Mouse (Mus musculus) monocyte, adult 5-6 weeks (primary cell): ENCODE results near the gene Nol10. TPM values are rescaled to one million over a fixed set of nuclear protein-coding genes. Genes with fewer than 3 reads are reported as not detected.
A peak's percentile ranks its signal among the peaks of the same experiment; 100 is the strongest.

Source experiments
- ATAC-seq: fragments of 153-309, 156-312 bp; replicated peaks from 2 replicates; pipeline ENCODE4 v1.8.0; 2017; ENCODE audit warnings: mild to moderate bottlenecking; ENCODE audit not compliant: low TSS enrichment, insufficient number of reproducible peaks, severe bottlenecking, poor library complexity, low FRiP score
- total RNA-seq: library from RNA; stranded (forward); fragments of 200-1000, 200-491, 200-594 nt; gene quantifications from 3 replicates; pipeline ENCODE4 v1.2.3, GENCODE M21; 2017

The Nol10 gene
- total RNA-seq = 8.7 to 10.5 TPM (median 9.5 TPM) in 3 replicates

GRCm38 (mm10) chr12:17348048-17349036, at the start of gene Nol10:
Nol10 (plus strand) TSS chr12:17348458.
- ATAC-seq = peak; percentile 97

- no peak for ATAC-seq
Observed at GRCm38 (mm10) chr12:17299902-17300301, 48.4 kb upstream of the Nol10 start.

DNA sequence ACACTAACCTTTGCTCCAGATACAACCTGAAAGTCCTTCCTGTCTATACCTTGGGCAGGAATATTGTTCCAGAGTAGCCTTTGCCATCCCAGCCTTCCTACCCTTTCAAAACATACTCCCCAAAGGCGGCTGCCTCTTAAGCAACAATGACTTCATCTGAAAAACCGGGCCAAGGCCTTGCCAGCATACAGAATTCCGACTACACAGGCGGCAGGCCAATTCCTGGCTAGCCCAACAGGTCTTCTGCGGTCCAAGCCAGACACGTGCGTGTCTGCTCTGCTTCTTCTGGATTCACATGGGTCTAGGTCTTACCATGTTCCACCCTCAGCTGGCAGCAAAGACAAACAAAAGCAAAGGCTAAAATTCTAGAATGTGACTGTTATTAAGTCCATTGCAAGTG, 42.8 kb upstream of the Nol10 start:
- ATAC-seq = no peak

DNA sequence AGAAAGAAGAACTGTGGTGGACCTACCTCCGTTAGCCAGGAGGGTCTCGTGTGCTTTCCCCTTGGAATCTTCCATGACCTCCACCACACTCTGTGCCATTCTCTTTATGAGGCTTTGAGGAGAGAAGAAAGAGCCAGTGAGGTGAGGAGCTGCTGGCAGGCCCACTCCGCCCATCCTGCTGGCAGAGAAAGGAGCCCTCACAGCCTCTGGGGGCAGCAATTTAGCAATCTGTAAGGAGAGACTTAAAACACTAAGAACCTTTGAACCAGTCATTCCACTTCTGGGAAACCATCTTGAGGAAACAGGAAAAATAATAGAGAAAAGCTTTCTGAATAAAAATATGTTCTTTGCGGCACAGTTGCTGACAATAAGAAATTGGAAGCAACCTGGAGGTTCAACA, 40.0 kb upstream of the Nol10 start:
- no peak for ATAC-seq

DNA sequence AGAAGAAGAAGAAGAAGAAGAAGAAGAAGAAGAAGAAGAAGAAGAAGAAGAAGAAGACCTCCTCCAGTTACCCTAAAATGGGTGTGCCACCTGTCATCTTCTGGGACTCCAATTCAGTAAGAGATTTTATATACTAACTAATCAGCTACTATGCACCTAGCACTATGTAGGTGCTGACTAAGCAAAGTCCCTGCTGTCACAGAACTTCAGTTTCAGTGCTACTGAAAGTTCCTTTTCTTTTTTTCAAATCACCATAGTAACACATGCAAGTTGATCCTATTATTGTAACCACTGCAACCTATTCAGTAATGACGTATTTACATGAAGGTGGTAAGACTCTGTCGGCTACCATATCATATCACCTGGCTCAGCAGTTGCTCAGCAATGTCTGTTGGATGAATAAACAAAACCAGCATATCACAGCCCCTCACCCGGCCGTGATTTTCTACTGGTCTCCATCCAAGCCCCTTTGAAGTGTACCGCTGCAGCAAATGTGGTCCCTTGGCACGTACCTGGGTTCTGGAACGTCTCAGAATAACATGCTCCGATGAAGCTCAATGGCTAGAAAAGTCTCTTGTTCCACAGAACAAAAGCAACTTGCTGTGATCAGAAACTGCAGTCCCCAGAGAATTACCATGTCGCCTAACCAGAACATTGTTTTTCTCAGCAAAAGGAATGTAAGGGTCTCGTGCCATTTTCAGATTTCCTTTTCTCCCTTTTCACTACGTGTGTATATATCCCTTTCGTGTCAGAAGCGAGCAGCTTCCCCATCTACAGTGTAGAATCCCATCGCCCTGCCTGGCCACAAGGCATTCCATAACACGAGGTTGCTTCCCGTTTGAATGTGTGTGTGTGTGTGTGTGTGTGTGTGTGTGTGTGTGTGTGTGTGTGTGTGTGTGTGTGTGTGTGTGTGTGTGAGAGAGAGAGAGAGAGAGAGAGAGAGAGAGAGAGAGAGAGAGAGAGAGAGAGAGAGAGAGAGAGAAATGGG, 37.1 kb upstream of the Nol10 start:
- ATAC-seq = no peak

GRCm38 (mm10) chr12:17316096-17316495, 32.2 kb upstream of the Nol10 start:
- ATAC-seq = no peak

GRCm38 (mm10) chr12:17317970-17318369, 30.3 kb upstream of the Nol10 start:
- no peak for ATAC-seq

- ATAC-seq = no peak
Observed at GRCm38 (mm10) chr12:17318453-17318852, 29.8 kb upstream of the Nol10 start.

DNA sequence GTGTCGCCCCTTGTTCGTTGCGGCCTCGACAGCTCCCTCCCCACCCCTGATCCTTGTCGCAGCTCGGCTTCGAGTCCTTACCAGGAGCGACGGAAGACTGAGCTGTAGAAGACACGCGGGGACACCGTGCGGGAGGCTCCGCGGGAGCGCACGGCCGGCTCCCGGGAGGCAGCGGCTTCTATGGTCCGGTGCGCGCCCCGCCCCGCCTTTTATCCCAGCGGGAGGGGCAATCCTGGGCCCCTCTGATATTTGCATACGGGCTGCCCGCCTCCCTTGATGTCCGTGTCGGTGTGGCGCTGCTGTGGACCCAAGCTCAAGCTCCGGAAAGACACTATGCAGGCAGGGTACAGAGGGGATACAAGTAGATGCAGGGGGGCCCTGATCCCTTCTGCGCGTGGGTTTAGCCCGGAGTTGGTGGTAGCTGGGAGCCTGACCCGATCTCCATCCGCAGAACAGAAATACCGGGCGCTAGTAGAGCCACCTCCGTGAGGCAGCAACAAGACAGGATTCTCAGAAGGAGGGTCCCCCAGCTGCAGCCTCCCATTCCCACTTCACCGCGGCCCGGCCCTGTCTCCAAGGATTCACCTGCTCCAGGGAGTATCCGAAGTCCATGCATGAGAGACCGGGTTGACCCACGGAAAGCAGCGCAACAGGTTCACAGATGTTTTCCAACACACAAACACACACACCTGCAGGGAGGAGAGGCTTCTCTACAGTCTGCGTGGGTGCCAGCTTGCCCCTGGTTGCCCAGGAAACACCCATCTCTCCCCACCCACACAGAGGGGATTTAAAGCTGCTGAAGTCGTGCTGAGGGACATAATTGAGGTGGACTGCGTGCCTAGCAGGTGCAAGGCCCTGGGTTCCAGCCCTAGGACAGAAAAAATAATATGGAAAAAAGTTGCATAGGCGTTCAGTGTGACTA, 23.4 kb upstream of the Nol10 start:
- no peak for ATAC-seq

GRCm38 (mm10) chr12:17329259-17329658, 19.0 kb upstream of the Nol10 start, which contains the start of gene Atp6v1c2:
Atp6v1c2 (minus strand) TSS chr12:17329359.
- no peak for ATAC-seq

DNA sequence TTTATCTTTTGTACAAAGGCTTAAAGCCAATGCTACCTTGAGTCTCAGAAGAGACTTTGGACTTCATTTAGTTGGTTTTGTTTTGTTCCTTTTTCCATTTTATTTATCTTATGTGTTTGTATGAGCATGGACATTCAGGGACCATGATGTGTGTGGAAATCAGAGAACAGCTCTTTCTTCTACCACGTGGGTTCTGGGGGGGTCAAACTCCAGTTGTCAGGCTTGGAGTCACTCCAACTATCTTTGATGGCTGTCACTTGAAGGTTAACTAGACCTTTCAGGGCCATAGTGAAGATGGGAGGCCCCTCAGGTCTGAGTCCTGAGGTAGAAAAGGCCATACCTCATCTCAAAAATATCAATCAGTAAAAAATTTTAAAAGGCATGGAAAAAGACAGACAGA, 14.8 kb upstream of the Nol10 start:
- no peak for ATAC-seq

- ATAC-seq = no peak
Observed at GRCm38 (mm10) chr12:17338338-17338737, 9.9 kb upstream of the Nol10 start.

DNA sequence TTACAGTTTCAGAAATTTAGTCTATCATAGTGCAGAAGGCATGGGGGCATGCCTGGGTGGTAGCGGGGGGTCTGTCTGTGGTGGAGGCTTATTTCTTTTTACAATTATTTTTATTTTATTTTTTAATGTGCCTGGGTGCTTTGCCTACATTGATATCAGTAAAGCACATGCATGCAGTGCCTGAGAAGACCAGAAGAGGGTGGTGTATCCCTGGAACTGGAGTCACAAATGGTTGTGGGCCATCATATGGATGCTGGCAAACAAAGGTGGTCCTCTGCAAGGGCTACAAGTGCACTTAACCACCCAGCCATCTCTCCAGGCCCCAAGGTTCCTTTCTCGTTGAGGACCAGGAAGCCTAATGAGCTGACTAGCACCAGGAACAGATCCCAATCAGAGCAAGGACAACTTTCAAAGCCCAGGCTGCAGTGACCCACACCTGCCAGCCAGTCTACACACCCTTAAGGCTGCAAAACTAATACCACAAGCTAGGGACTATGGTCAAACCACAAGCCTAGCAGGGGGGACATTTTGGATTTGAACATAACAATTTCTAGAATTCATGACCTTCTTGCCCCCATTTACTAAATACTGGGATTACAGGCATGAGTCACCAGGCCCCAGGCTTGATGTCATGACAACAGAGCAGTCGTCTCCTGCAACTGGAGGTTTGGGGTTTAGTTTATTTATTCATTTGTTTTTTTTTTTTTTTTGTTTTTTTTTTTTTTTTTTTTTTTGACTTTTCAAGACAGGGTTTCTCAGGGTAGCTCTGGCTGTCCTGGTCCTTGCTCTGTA, 8.9 kb upstream of the Nol10 start:
- ATAC-seq = no peak

DNA sequence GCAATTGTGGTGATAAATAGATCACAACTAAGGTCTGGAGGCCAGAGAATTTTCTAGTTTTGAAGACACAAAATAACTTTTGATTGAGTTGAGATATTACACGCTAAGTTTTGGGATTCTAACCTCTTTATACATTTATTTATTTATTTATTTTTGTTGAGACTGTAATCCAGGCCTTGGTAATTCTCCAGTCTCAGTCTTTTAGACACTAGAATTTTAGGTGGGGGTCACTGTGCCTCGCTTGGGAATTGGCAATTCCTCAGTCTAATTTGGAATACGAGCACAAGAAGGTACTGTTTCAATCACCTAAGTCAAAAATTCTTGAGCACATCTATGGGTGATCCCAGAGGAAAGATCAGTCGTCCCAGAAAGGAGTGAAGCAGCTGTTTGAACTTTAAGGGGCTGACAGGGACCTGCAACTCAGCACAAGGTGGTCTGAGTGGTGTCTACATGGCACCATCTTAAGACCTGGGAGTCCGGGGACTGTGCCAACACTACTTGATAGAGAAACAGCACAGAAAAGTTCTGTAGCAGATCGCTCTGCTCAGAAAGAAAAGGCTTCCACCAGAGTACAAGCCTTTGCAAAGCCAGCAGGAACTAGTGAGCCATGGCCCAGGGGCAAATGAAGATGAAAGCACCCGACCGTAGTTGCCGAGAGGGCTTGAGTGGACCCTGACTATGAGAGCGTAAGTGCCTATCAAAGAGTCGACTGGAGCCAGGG, 771 bp upstream of the Nol10 start:
- no peak for ATAC-seq

- no peak for ATAC-seq
Observed at GRCm38 (mm10) chr12:17350106-17350505, 1.8 kb downstream of the Nol10 start.

- no peak for ATAC-seq
Observed at GRCm38 (mm10) chr12:17356853-17357252, 8.6 kb downstream of the Nol10 start.

DNA sequence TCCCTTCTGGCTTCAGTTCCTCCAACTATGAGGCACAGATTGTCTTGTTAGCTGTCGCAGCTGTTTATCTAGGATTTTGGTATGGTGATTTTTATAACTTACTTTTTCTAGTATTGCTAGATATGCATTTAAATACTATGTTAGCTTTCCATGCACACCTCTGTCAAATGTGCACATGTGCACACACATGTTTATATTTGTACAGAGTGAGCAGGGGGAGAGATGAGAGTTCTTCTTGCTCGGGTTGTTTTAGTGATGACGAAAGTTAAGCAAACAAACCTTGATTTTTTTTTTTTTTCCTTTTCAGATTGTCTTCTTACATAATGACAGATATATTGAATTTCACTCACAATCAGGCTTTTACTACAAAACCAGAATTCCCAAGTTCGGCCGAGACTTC, 9.5 kb downstream of the Nol10 start:
- ATAC-seq = no peak
